Mouse (Mus musculus): ENCODE measurements around the gene Gtf2f2.

The Gtf2f2 gene

GRCm38 (mm10) chr14:75866706-75867333 lies 143.8 kb downstream of the Gtf2f2 start:
- no peak for DNase-seq (ENCODE audit: low read depth, low spot score)

DNA sequence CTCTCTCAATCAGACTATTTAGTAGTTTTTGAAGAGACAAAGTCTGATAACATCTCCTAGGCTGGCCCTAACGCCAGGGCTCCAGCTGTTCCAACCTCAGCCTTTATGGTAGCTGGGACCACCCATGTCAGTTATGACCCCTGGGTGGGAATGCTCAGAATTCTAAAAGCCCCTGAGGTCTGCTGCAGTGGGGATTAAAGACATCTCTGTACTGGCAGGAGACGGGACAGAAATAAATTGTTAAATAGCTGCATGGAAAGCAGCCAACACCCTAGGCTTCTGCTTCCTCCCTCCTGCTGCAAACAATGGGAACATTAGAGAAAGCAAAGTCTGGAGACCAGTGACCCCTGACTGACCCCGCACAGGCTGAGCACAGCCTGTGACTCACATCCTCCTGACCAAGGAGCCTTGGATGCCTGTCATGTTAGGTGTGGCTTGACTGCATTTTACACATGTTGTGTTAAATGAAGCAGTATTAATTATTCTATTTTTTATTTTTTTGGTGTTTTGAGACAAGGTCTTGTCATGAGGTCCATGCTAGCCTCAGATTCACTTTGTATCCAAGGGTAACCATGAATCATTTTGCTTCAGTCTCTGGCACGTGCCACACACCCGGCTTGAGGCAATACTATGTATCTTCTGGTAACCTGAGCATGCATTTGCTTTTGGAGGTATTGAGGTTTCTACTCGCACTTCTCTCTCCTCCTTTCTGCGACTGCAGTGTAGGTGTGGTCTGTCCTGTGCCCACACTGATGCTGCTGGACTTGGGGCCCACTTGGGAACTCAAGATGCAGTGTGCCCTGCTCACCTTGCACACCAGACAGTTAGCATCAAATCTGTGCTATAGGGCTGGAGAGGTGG lies 146.9 kb downstream of the Gtf2f2 start:
- DNase-seq (ENCODE audit: low read depth, low spot score), result no peak

DNA sequence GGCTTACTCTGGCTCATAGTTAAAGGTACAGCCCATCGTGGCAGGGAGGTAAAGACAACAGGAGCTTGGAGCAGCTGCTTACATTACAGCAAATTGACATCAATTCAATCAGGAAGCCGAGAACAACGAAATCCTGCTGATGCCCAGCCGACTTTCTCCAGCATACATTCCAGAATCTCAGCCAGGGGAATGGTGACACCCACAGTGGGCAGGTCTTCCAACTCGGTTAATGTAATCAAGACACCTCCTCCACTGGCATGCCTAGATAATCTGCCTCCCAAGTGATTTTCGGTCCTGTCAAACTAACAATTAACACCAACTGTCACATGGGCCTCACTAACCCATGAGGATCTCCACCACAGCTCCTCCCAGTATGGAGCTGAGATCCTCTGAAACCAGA lies 148.0 kb downstream of the Gtf2f2 start:
- DNase-seq (ENCODE audit: low read depth, low spot score), result no peak

DNA sequence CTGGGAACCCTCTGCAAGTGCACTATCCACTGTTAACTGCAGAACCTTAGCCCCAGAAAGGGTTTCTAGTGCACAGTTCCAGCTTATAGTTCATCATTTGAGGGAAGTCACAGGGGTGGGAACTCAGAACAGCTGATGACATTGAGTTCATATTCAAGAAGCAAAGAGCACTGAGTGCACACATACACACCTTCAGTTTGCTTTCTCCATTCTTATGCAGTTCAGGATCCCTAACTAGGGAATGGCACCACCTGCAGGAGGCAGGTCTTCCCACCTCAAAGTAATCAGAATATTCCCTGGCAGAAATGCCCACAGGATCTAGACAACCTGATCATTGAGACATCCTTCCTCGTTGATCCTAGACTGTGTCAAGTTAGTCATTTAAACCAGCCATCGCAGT lies 151.0 kb downstream of the Gtf2f2 start:
- DNase-seq (ENCODE audit: low read depth, low spot score), result no peak

DNA sequence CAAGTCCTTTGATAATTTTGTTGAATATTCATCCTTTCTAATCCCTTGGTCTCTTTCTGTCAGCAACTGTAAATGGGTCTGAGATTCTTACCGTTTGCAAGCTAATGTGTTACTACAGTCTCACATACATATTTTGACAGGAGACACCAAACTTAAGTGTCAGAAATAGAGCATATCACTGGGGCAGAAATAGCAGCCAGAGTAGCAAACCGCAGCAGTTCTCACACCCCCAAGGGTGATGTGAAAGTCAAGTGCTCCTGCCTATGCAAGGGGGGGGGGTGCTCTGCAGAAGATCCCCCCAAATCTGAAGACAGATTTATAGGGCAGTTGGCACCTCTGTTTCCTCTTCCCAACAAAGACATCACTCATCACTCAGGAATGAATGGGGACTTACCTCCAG lies 152.5 kb downstream of the Gtf2f2 start:
- no peak for DNase-seq (ENCODE audit: low read depth, low spot score)

DNA sequence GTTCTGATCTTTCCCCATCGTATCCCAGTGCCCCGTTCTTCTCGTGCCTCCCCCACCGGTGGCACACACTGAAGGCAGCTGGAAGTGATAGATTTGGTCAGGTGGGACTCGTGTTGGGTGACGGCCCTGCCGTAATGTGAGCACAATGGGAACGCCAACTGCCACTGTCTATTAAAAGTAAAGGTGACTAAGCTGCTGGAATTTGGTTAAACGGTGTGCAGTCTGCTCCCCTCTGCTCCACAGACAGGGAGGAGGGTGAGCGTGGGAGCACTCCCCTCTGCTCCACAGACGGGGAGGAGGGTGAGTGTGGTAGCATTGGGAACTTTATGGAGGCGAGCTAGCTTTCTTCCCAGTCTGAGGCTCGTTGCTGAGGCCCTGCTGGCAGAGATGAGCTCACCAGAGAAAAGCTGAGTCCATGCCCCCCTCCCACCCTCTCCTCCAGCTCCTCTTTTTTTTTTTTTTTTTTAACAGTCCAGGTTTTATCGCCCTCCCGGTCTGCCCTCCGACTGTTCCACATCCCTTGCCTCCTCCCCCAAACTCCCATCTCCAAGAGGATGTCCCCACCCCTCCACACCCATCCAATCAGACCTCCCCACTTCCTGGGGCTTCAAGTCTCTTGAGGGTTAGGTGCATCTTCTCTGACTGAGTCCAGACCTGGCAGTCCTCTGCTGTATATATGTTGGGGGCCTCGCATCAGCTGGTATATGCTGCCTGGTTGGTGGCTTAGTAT lies 155.2 kb downstream of the Gtf2f2 start:
- no peak for DNase-seq (ENCODE audit: low read depth, low spot score)

DNA sequence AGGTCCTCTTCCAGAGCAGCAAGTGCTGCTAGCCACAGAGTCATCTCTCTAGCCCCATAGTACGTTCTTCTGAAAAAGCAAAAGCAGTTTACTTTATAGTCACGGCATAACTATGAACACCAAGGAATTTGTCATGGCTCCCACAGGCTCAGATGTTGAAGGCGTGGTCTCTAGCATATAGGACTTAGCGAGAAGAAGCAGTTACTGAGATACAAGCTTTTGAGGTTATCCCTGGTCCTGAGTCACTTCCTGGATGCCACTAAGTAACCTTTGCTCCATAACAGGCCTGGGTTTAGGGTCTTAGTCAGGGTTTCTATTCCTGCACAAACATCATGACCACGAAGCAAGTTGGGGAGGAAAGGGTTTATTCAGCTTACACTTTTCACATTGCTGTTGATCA lies 158.6 kb downstream of the Gtf2f2 start:
- no peak for DNase-seq (ENCODE audit: low read depth, low spot score)

GRCm38 (mm10) chr14:75850819-75851218 lies 159.8 kb downstream of the Gtf2f2 start:
- DNase-seq (ENCODE audit: low read depth, low spot score), result no peak

DNA sequence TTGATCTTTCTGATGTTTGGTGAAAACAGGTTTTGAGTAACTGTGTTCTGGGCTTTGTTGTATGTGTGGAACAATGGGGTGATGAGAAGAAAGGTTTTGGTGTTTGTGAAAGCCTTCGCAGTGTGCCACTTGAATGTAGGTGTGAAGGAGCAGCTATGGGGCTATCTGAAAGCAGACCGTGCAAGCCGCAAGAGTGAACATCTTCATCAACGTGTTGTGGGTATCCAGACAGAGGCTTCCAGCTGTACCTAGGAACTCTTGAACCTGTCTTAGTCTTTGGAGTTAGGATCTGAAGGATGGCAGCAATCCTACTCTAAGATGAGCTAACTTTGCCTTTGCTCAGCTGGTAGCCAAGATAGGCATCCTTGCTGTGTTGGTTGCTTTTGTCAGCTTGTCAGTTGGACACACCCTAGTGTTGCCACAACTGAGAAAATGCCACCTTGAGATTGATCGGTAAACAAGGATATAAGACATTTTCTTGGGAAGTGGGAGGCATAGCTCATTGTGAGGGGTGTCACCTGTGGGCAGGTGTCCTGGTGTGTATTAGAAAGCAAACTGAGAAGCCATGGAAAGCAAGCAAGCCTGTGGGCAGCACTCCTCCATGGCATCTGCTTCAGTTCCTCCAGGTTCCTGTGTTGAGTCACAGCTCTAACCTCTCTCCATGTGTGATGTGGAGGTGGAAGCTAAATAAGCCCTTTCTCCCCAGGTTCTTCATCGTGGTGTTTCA lies 160.7 kb downstream of the Gtf2f2 start:
- no peak for DNase-seq (ENCODE audit: low read depth, low spot score)

GRCm38 (mm10) chr14:75849236-75849635 lies 161.4 kb downstream of the Gtf2f2 start:
- no peak for DNase-seq (ENCODE audit: low read depth, low spot score)

DNA sequence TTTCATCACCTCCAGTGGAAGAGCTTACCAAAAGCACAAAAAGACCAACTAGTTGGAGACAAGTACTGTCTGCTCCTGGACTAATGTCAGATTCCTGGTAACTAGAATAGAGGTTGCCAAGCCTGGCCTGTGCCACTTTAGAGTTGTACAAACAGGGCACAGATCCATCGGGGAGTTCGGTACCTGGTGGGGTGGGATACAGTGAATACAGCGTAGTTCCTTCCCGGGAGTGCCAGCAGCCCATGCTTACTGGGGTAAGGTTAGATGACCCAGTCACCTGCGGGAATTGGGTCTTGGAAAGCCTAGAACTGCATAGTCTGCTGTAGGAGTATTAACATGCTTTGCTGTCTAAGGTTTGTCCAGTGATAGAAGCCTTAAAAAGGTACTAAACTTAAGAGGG lies 162.2 kb downstream of the Gtf2f2 start:
- no peak for DNase-seq (ENCODE audit: low read depth, low spot score)

DNA sequence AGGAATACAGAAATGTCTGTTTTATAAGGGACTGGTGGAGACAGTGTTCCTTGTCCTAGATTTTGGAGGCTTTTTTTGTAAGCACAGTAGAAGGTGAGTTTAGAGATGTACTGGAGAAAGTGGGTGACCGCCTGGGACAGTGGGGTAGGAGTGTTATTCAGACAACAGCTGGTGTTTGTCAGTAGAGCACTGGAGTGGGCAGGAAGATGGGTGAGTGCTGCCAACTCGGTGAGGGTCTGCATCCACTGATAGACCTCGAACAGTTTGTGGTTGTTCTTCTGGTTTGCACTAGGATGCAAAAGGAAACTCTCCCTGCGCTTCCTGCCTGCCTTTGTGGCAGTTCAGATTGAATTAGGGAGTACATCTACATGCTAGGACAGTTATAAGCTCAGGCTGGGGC lies 163.0 kb downstream of the Gtf2f2 start:
- DNase-seq (ENCODE audit: low read depth, low spot score), result no peak

Data from CD4-positive helper T cell, adult 2 months (primary cell).